Mouse (Mus musculus) intestine, embryonic 14.5 days (tissue): Measurements from ENCODE around the gene Fut2. TPM values are rescaled to one million over a fixed set of nuclear protein-coding genes. Genes with fewer than 3 reads are reported as not detected.
A peak's percentile ranks its signal among the peaks of the same experiment; 100 is the strongest.

Experiments
- ATAC-seq: fragments of 200-750 bp; cut with Nextera tagmentation; replicated peaks from 2 replicates; pipeline ENCODE4 v1.8.0; 2017; ENCODE audit warnings: low read depth, moderate number of reproducible peaks, moderate TSS enrichment, moderate library complexity; ENCODE audit not compliant: low FRiP score, low TSS enrichment
- DNase-seq: peaks from one replicate; pipeline ENCODE4 v3.0.0-alpha.2; 2018; ENCODE audit warnings: low spot score
- H3K27ac ChIP-seq: fragments of 300-500 bp; sonication (generic); 2 replicates; pipeline ENCODE4 v1.5.1; 2014; ENCODE audit warnings: low read depth, mild to moderate bottlenecking, control low read depth
- H3K27me3 ChIP-seq: fragments of 300-500 bp; sonication (generic); replicated peaks from 2 replicates; pipeline ENCODE4 v1.6.1; 2014; ENCODE audit warnings: low read length, control low read depth; ENCODE audit not compliant: control insufficient read depth, insufficient read depth
- H3K36me3 ChIP-seq: fragments of 300-500 bp; sonication (generic); 2 replicates; pipeline ENCODE4 v1.6.1; 2014; ENCODE audit warnings: low read length, control low read depth; ENCODE audit not compliant: control insufficient read depth, insufficient read depth
- H3K4me1 ChIP-seq: fragments of 300-500 bp; sonication (generic); replicated peaks from 2 replicates; pipeline ENCODE4 v1.6.1; 2014; ENCODE audit warnings: low read length, control low read depth, mixed read lengths; ENCODE audit not compliant: control insufficient read depth, insufficient read depth
- H3K4me2 ChIP-seq: fragments of 300-500 bp; sonication (generic); 2 replicates; pipeline ENCODE4 v1.6.1; 2014; ENCODE audit warnings: low read length
- H3K4me3 ChIP-seq: fragments of 300-500 bp; sonication (generic); 2 replicates; pipeline ENCODE4 v1.5.1; 2014; ENCODE audit warnings: low read depth, low read length, control low read depth, mixed read lengths
- H3K9ac ChIP-seq: fragments of 300-500 bp; sonication (generic); 2 replicates; pipeline ENCODE4 v1.6.1; 2014; ENCODE audit warnings: mild to moderate bottlenecking, low read length
- H3K9me3 ChIP-seq: fragments of 300-500 bp; sonication (generic); 2 replicates; pipeline ENCODE4 v1.6.1; 2016; ENCODE audit warnings: low read length, control low read depth; ENCODE audit not compliant: control insufficient read depth
- WGBS: fragments of 180-500 bp; shearing (Covaris S2); extraction: QIAGEN DNeasy Blood & Tissue Kit; methylation state at CpG from one replicate; pipeline ENCODE4 v1.1.7; 2014; 5-methylcytosine and 5-hydroxymethylcytosine counted together
- polyA plus RNA-seq: library from polyadenylated mRNA; unstranded; fragments of >200 nt; fragmentation: Nextera tagmentation; extraction: Ambion mirVana; gene quantifications from 2 replicates; pipeline ENCODE4 v1.2.1, GENCODE M21; 2014

The Fut2 gene
- 7.9 and 8.3 TPM in 2 replicates for polyA plus RNA-seq

- peaks cover 10% of the 10 kb centered on the region; the same call in 1 of the 2 replicates for H3K4me1 ChIP-seq
- no peaks in the 10 kb centered on the region for H3K36me3 ChIP-seq
- ATAC-seq: 0 out of 2 replicates have a peak, but pooled peaks have one; percentile 9
- WGBS: 70% methylated on average over 7 of the region's 7 CpGs
- H3K4me2 ChIP-seq: peak within 1 kb of the TSS; percentile 34
- H3K9ac ChIP-seq: no peak within 1 kb of the TSS
- no peak within 1 kb of the TSS for H3K27ac ChIP-seq
- DNase-seq: no peak
- H3K27me3 ChIP-seq: no peaks in the 10 kb centered on the region
- H3K4me3 ChIP-seq: no peak within 1 kb of the TSS; the same call in 1 of the 2 replicates
- H3K9me3 ChIP-seq: no peaks in the 10 kb centered on the region
These were observed at the start of gene Fut2 for GRCm38 (mm10) chr7:45666161-45666560. TSS of gene Fut2 (minus strand) at chr7:45666394.

GRCm38 (mm10) chr7:45715090-45715708 lies 49.0 kb upstream of the Fut2 start, which contains the start of gene Rpl18:
TSS of gene Rpl18 (plus strand) at chr7:45715457.
- peaks cover 48% of the 10 kb centered on the region for H3K36me3 ChIP-seq
- ATAC-seq: peak; percentile 85
- 6% methylated on average over 34 of the region's 34 CpGs for WGBS

GRCm38 (mm10) chr7:45714630-45715089 lies 48.5 kb upstream of the Fut2 start:
- H3K4me2 ChIP-seq: peak overlapping the region; percentile 82
- ATAC-seq (peak; percentile 61), DNase-seq (peak; percentile 65)
- peaks cover 48% of the 10 kb centered on the region for H3K36me3 ChIP-seq
- WGBS: 8% methylated on average over 14 of the region's 14 CpGs
- H3K4me1 ChIP-seq: peaks cover 30% of the 10 kb centered on the region
- H3K27ac ChIP-seq: peak overlapping the region; percentile 82
- H3K9ac ChIP-seq: peak overlapping the region; percentile 77
- no peaks in the 10 kb centered on the region for H3K9me3 ChIP-seq
- peak overlapping the region; percentile 69 for H3K4me3 ChIP-seq
- no peaks in the 10 kb centered on the region for H3K27me3 ChIP-seq

More at GRCm38 (mm10) chr7:45715090-45715708, 49.0 kb upstream of the Fut2 start, which contains the start of gene Rpl18:
- H3K4me2 ChIP-seq: peak within 1 kb of the TSS; percentile 82
- peaks cover 34% of the 10 kb centered on the region for H3K4me1 ChIP-seq
- H3K4me3 ChIP-seq: peak within 1 kb of the TSS; percentile 69
- H3K9ac ChIP-seq: peak within 1 kb of the TSS; percentile 77
- H3K27ac ChIP-seq: peak within 1 kb of the TSS; percentile 82
- H3K9me3 ChIP-seq: no peaks in the 10 kb centered on the region
- peak; percentile 94 for DNase-seq
- no peaks in the 10 kb centered on the region for H3K27me3 ChIP-seq

- H3K9me3 ChIP-seq: no peaks in the 10 kb centered on the region
- H3K4me1 ChIP-seq: peaks cover 27% of the 10 kb centered on the region
- 81% methylated on average over 6 of the region's 6 CpGs for WGBS
- H3K36me3 ChIP-seq: peaks cover 45% of the 10 kb centered on the region
- no peak overlapping the region; the same call in 1 of the 2 replicates for H3K9ac ChIP-seq
- DNase-seq: no peak
- H3K4me2 ChIP-seq: peak overlapping the region; percentile 82
- peak overlapping the region; percentile 82 for H3K27ac ChIP-seq
- peak overlapping the region; percentile 69 for H3K4me3 ChIP-seq
- ATAC-seq: no peak
- H3K27me3 ChIP-seq: no peaks in the 10 kb centered on the region
These were observed 47.8 kb upstream of the Fut2 start for GRCm38 (mm10) chr7:45713881-45714520.

- ATAC-seq: no peak
- Histone ChIP-seq H3K9me3 (no peaks in the 10 kb centered on the region), H3K36me3 (peaks cover 43% of the 10 kb centered on the region), H3K9ac (0 out of 2 replicates have a peak overlapping the region, but pooled peaks have one; percentile 1), H3K27me3 (no peaks in the 10 kb centered on the region), H3K4me3 (0 out of 2 replicates have a peak overlapping the region, but pooled peaks have one; percentile 69), H3K4me2 (peak overlapping the region; percentile 82; the same call in 1 of the 2 replicates), H3K27ac (peak overlapping the region; percentile 82; the same call in 1 of the 2 replicates), H3K4me1 (peaks cover 28% of the 10 kb centered on the region)
- no peak for DNase-seq
- 95% methylated on average over 16 of the region's 16 CpGs for WGBS
These were observed 47.2 kb upstream of the Fut2 start for GRCm38 (mm10) chr7:45713396-45713795.

GRCm38 (mm10) chr7:45712022-45712757 lies 46.0 kb upstream of the Fut2 start:
- WGBS: 81% methylated on average over 21 of the region's 21 CpGs
- Histone ChIP-seq H3K4me1 (peaks cover 40% of the 10 kb centered on the region), H3K9me3 (no peaks in the 10 kb centered on the region), H3K27ac (peak overlapping the region; percentile 82; the same call in 1 of the 2 replicates), H3K9ac (no peak overlapping the region), H3K4me2 (no peak overlapping the region), H3K27me3 (no peaks in the 10 kb centered on the region), H3K4me3 (no peak overlapping the region), H3K36me3 (peaks cover 43% of the 10 kb centered on the region)
- peak; percentile 72 for DNase-seq
- ATAC-seq: peak; percentile 17

GRCm38 (mm10) chr7:45711316-45712021 lies 45.3 kb upstream of the Fut2 start:
- DNase-seq (no peak), ATAC-seq (no peak)
- Histone ChIP-seq H3K4me3 (no peak overlapping the region), H3K4me2 (no peak overlapping the region), H3K9me3 (no peaks in the 10 kb centered on the region), H3K4me1 (peaks cover 37% of the 10 kb centered on the region), H3K9ac (no peak overlapping the region), H3K27me3 (no peaks in the 10 kb centered on the region), H3K27ac (no peak overlapping the region), H3K36me3 (peaks cover 43% of the 10 kb centered on the region)
- 91% methylated on average over 24 of the region's 24 CpGs for WGBS
